Mouse (Mus musculus): Measurements from ENCODE around the gene Vps72. TPM values are rescaled to one million over a fixed set of nuclear protein-coding genes. Genes with fewer than 3 reads are reported as not detected.

The Vps72 gene
- polyA plus RNA-seq (2014; fragmentation: Illumina TruSeq; extraction: RNeasy Lipid Tissue Mini Kit (QIAGEN cat#74804); ENCODE audit: low read depth, low replicate concordance) = 45.3 TPM

GRCm38 (mm10) chr3:95110911-95111726, at the start of gene Vps72:
Vps72 (plus strand) TSS chr3:95111022.

GRCm38 (mm10) chr3:95106338-95107117, 4.3 kb upstream of the Vps72 start, which contains the start of gene Pip5k1a:
Pip5k1a (minus strand) TSS chr3:95106930.

GRCm38 (mm10) chr3:95124246-95124645, 13.4 kb downstream of the Vps72 start, which contains the start of gene Tmod4:
Tmod4 (plus strand) TSS chr3:95124476.

DNA sequence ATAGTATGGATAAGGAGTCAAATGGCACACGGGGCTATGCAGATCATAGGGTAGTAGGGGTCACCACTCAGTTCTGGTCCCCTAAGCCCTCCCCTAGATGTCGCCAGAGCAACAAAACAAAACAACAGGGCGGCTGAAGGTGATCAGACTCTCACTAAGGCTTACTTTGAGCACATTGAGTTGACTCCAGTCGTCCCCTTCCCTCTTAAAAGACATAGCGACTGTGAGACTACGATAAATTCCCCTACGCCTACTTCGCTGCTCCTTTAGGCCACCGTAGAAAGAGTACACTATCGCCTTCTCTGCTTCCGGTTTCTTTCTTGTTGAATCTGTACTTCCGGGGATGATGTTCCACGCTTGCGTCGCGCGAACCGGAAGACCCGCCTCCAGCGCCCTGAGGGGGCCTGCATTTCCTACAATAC, 22.9 kb downstream of the Vps72 start, which contains the start of the genes Scnm1 and Lysmd1:
TSS of gene Scnm1 (minus strand) at position 332 of the 422 bp plus-strand sequence.
TSS of gene Lysmd1 (plus strand) at position 409 of the 422 bp plus-strand sequence.

GRCm38 (mm10) chr3:95141952-95142616, 31.3 kb downstream of the Vps72 start, which contains the start of gene Tnfaip8l2:
Tnfaip8l2 (minus strand) TSS chr3:95142360.

DNA sequence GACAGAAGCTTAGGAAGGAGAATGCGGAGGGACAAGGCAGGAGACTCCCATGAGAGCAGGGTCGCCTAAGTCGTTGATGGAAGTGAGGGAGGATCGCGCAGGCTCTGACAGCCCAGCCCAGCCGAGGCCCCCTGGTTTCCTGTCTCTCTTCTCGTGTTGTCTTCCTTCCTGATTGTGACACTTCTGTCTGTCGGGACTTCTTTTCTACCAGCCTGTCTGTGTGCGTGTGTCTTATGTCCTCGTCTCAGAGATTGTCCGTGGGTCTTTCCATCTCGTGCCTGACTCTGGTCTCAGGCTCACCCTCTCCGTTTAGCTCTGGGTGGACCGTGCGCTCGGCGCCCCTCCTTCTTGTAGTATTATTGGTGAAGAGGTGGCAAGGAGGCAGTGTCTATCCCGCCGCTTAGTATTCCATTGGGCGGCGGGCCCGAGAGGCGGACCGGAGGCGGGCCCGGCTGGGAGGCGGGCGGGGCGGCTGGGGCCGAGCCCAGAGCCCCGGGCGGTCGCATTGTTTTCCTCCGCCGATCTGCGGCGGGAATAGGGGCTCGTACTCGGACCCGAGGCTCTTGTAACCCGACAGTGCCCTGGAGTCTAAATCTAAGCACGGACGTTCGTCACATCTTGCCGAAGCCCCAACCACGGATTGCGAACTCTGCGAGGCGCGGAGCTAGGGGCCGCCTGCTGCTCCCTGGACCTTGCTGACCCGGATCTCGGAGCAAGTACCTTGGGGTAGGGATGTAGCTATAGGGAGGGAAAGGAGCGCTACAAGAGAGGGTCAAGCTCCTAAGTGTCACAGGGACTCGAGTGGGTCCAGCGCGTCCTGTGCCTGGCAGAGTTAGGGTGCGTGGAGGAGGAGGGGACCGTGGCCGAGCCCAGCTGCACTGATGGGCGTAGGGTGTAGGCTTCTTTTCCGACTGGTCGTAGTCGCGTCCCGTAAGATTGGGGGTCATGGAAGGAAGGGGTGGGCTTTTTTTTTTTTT, 49.5 kb downstream of the Vps72 start, which contains the start of gene Sema6c:
TSS of gene Sema6c (plus strand) at position 471 of the 977 bp plus-strand sequence.

Other genes with a start within 250 kb of the Vps72 start
- 211 TPM for gene Psmb4, start 224.1 kb upstream of the Vps72 start, polyA plus RNA-seq (2014; fragmentation: Illumina TruSeq; extraction: RNeasy Lipid Tissue Mini Kit (QIAGEN cat#74804); ENCODE audit: low read depth, low replicate concordance)
- gene Selenbp1, start 178.0 kb upstream of the Vps72 start, polyA plus RNA-seq (2014; fragmentation: Illumina TruSeq; extraction: RNeasy Lipid Tissue Mini Kit (QIAGEN cat#74804); ENCODE audit: low read depth, low replicate concordance) = 123 TPM
- 13.5 TPM for gene Rfx5, start 156.9 kb upstream of the Vps72 start, polyA plus RNA-seq (2014; fragmentation: Illumina TruSeq; extraction: RNeasy Lipid Tissue Mini Kit (QIAGEN cat#74804); ENCODE audit: low read depth, low replicate concordance)
- 33.9 TPM for gene Pi4kb, start 136.3 kb upstream of the Vps72 start, polyA plus RNA-seq (2014; fragmentation: Illumina TruSeq; extraction: RNeasy Lipid Tissue Mini Kit (QIAGEN cat#74804); ENCODE audit: low read depth, low replicate concordance)
- gene Zfp687, start 95.6 kb upstream of the Vps72 start, polyA plus RNA-seq (2014; fragmentation: Illumina TruSeq; extraction: RNeasy Lipid Tissue Mini Kit (QIAGEN cat#74804); ENCODE audit: low read depth, low replicate concordance) = 24.9 TPM
- gene Psmd4, start 68.4 kb upstream of the Vps72 start, polyA plus RNA-seq (2014; fragmentation: Illumina TruSeq; extraction: RNeasy Lipid Tissue Mini Kit (QIAGEN cat#74804); ENCODE audit: low read depth, low replicate concordance) = 134 TPM
- gene Pip5k1a, start 4.1 kb upstream of the Vps72 start, polyA plus RNA-seq (2014; fragmentation: Illumina TruSeq; extraction: RNeasy Lipid Tissue Mini Kit (QIAGEN cat#74804); ENCODE audit: low read depth, low replicate concordance) = 19.1 TPM
- 0.31 TPM for gene Tmod4, start 13.5 kb downstream of the Vps72 start, polyA plus RNA-seq (2014; fragmentation: Illumina TruSeq; extraction: RNeasy Lipid Tissue Mini Kit (QIAGEN cat#74804); ENCODE audit: low read depth, low replicate concordance)
- gene Scnm1, start 23.0 kb downstream of the Vps72 start, polyA plus RNA-seq (2014; fragmentation: Illumina TruSeq; extraction: RNeasy Lipid Tissue Mini Kit (QIAGEN cat#74804); ENCODE audit: low read depth, low replicate concordance) = 34.3 TPM
- 11.0 TPM for gene Lysmd1, start 23.1 kb downstream of the Vps72 start, polyA plus RNA-seq (2014; fragmentation: Illumina TruSeq; extraction: RNeasy Lipid Tissue Mini Kit (QIAGEN cat#74804); ENCODE audit: low read depth, low replicate concordance)
- gene Tnfaip8l2, start 31.3 kb downstream of the Vps72 start, polyA plus RNA-seq (2014; fragmentation: Illumina TruSeq; extraction: RNeasy Lipid Tissue Mini Kit (QIAGEN cat#74804); ENCODE audit: low read depth, low replicate concordance) = 9.1 TPM
- gene Sema6c, start 49.4 kb downstream of the Vps72 start, polyA plus RNA-seq (2014; fragmentation: Illumina TruSeq; extraction: RNeasy Lipid Tissue Mini Kit (QIAGEN cat#74804); ENCODE audit: low read depth, low replicate concordance) = 4.2 TPM
- 18.6 TPM for gene Gabpb2, start 106.9 kb downstream of the Vps72 start, polyA plus RNA-seq (2014; fragmentation: Illumina TruSeq; extraction: RNeasy Lipid Tissue Mini Kit (QIAGEN cat#74804); ENCODE audit: low read depth, low replicate concordance)
- gene Cdc42se1, start 117.7 kb downstream of the Vps72 start, polyA plus RNA-seq (2014; fragmentation: Illumina TruSeq; extraction: RNeasy Lipid Tissue Mini Kit (QIAGEN cat#74804); ENCODE audit: low read depth, low replicate concordance) = 69.2 TPM
- gene Mllt11, start 121.1 kb downstream of the Vps72 start, polyA plus RNA-seq (2014; fragmentation: Illumina TruSeq; extraction: RNeasy Lipid Tissue Mini Kit (QIAGEN cat#74804); ENCODE audit: low read depth, low replicate concordance) = 22.7 TPM
- 5.9 TPM for gene Gm128, start 130.6 kb downstream of the Vps72 start, polyA plus RNA-seq (2014; fragmentation: Illumina TruSeq; extraction: RNeasy Lipid Tissue Mini Kit (QIAGEN cat#74804); ENCODE audit: low read depth, low replicate concordance)
- 3.7 TPM for gene Bnipl, start 140.2 kb downstream of the Vps72 start, polyA plus RNA-seq (2014; fragmentation: Illumina TruSeq; extraction: RNeasy Lipid Tissue Mini Kit (QIAGEN cat#74804); ENCODE audit: low read depth, low replicate concordance)
- 62.4 TPM for gene Mindy1, start 170.3 kb downstream of the Vps72 start, polyA plus RNA-seq (2014; fragmentation: Illumina TruSeq; extraction: RNeasy Lipid Tissue Mini Kit (QIAGEN cat#74804); ENCODE audit: low read depth, low replicate concordance)
- gene Prune1, start 171.1 kb downstream of the Vps72 start, polyA plus RNA-seq (2014; fragmentation: Illumina TruSeq; extraction: RNeasy Lipid Tissue Mini Kit (QIAGEN cat#74804); ENCODE audit: low read depth, low replicate concordance) = 19.0 TPM
- gene Anxa9, start 196.2 kb downstream of the Vps72 start, polyA plus RNA-seq (2014; fragmentation: Illumina TruSeq; extraction: RNeasy Lipid Tissue Mini Kit (QIAGEN cat#74804); ENCODE audit: low read depth, low replicate concordance) = 18.4 TPM
- gene Cers2, start 203.8 kb downstream of the Vps72 start, polyA plus RNA-seq (2014; fragmentation: Illumina TruSeq; extraction: RNeasy Lipid Tissue Mini Kit (QIAGEN cat#74804); ENCODE audit: low read depth, low replicate concordance) = 147 TPM
- 22.0 TPM for gene Setdb1, start 246.2 kb downstream of the Vps72 start, polyA plus RNA-seq (2014; fragmentation: Illumina TruSeq; extraction: RNeasy Lipid Tissue Mini Kit (QIAGEN cat#74804); ENCODE audit: low read depth, low replicate concordance)